Mouse (Mus musculus) lung, postnatal 36 days (tissue): ENCODE measurements around the gene Alox12b.

Experiments used
- DNase-seq: peaks from one replicate; pipeline ENCODE4 v3.0.0; 2022; ENCODE audit warnings: mixed read lengths

The Alox12b gene

DNA sequence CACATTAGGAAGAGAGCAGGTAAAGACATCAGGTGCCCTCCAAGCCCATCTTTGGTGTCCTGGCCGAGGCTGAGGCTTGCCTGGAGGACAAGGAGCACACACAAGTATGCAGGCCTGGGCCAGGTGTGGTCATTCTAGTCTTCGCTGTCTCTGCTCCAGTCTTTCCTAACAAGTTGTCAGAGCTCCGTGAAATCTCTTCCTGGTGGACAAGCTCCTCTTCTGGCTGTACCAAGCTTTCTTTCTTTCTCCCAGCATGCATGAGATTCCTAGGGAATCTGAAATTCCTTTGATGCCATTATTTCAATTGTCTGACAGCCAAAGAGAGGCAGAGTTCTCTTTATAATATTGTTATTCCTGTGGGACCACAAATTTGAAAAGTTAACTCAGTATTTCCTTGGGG, 22.7 kb downstream of the Alox12b start:
- no peak for DNase-seq

DNA sequence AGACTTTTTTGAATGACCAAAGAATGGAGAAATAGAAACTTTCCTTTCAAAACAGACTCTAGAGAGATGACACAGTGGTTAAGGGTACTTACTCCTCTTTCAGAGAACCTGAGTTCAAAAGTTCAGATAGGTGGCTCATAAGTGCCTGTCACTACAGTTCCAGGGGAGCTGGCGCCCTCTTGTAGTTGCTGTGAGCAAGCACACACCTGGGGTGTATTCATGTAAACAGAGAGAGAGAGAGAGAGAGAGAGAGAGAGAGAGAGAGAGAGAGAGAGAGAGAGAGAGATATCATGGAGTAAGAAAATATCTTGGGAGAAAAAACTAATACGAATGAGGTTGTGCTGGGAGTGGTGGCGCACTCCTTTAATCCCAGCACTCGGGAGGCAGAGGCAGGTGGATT, 23.3 kb downstream of the Alox12b start:
- no peak for DNase-seq

DNA sequence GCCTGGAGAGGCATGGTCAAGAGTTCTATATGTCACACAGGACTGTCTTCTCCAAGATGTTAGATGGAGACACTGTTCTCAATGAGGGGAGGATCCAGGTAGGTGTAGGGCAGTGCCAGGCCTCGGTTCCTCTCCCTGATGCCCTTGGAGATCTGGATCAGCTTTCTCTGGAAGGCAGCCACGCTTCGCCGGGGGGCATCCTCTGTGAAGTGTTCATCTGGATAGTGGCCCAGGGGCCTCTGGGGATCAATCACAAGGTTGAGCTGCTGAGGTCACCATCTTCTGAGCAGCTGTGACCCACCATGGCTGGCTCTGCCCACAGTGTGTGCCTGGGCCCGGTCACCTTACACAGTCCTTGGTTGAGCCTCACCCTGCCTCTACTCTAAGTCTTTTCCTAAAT, 28.2 kb downstream of the Alox12b start:
- DNase-seq: no peak

DNA sequence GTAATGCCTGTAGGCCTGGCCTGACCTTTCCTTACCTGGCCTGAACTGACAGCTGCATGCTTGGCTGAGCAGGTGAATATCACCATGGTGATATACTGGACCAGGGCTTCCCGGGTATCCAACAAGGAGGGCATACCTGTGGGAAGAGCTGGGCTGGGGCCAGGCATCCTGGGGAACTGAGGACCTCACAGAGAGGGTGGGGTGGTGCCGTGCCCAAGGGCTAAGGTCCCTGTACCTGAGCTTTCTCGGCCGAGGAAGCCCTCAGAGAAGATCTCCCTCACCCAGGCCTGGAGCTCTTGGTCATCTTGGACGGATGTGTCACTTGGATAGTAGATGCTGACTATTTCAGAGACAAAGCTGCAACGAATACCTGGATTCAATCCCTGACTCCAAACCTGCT, 29.1 kb downstream of the Alox12b start:
- DNase-seq: no peak

DNA sequence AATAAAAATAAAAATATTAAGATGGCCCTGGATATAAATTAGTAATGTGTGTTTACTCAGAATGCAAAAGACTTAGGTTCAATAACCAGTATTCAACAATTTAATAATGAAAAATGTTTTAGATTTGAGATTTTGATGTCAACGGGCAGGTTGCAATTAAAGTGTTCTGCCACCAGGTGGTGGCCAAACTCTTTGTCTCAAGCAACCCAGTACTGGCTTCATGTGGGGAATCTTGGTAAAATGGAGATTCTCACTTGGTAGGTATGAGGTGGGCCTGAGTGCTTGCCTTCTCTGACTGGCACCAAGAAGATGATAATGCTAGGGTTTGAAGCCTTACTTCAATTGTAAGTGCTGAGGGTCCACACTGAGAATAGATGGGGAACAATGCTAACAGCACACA, 36.1 kb downstream of the Alox12b start:
- peak; percentile 30 for DNase-seq

DNA sequence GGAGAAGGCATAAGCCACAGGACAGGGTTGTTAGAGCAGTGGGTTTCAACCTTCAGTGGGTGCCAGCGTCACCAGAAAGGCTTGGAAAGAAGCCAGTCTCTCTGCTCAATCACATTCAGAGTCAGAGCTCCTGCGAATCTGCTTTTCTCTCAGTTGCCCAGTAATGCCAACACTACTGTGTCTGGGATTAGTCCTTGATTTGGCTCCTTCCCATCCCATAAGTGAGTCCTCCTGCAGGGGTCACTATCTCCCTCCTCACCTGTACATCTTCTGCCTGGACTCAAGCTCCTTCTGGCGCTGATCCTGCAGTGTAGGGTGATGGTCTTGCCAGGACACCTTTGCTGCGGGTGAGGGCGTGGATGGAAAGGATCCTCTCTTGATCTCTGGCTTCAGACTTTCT, 40.0 kb downstream of the Alox12b start:
- DNase-seq: no peak

DNA sequence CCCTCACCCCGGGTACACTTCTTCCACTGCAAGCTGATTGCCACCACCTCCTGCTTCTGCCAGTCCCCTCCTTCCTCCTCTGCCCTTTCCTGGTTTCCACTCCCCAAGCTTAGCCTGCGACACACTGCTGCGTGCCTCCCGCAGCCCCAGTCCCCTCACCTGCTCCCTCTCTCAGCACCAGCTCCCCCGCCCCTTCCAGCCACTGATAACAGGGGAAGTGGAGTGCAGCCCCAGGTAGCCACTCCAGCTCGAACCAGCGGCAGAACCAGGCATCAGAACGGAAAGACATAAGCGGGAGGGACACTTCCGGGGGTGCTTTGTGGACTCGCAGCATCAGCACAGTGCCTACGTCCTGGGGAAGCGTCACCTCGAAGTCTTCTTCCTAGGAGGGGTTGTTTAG, 40.4 kb downstream of the Alox12b start:
- no peak for DNase-seq

DNA sequence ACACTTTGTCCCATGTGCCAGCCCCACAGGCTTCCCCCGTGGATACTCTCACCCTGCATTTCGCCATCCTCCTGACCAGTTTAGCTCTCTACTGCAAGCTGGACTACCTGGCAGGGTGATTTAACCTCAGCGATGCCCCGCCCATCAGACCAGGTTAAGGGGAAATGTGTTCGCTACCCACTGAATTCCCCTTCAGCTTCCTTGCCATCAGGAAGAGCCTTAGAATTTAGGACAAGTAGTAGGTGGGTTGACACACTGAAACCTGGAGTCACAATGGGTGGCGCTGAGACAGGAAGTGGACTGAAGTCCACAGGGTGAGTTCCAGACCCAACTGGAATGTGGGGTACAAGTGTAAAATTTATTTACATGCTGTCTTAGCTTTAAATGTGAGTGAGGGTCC, 41.0 kb downstream of the Alox12b start, which contains the start of gene Alox8:
Alox8 (minus strand) TSS at position 101 of the 400 bp plus-strand sequence.
- no peak for DNase-seq

DNA sequence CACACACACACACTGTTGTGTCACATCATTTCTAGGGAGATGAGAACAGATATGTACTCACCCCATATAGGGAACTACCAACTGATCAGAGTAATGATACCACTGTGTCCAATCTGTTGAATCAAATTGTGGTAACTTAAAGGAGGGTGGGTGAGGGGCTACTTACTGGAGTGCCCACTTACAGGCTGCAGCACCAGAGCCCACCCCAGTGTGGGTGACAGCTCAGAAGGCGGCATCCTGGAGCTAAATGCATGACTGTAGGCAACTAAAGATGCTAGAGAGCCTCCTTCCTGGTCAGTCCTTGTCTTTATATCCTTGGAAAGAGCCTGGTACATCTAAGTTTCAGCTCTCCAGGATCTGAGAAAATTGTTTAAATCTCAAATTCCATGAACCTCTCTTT, 42.5 kb downstream of the Alox12b start:
- no peak for DNase-seq

DNA sequence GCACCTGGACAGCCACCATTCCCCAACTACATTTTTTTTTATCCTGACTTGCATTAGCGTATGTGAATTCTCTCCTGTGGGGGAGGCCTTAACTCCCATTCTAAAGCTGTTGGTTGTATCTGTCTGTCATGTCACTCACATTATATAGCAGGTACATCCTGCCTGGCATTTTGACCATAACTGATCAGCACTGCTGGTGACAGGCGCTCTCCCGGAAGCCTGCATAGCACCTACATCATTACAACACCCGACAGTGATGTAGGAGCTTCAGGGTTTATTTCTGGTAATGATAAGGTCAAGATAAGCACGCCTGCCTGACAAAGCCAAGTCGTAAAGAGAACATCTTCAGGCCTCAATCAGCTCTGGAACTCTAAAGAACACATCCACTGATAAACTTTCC, 43.4 kb downstream of the Alox12b start:
- DNase-seq: no peak

DNA sequence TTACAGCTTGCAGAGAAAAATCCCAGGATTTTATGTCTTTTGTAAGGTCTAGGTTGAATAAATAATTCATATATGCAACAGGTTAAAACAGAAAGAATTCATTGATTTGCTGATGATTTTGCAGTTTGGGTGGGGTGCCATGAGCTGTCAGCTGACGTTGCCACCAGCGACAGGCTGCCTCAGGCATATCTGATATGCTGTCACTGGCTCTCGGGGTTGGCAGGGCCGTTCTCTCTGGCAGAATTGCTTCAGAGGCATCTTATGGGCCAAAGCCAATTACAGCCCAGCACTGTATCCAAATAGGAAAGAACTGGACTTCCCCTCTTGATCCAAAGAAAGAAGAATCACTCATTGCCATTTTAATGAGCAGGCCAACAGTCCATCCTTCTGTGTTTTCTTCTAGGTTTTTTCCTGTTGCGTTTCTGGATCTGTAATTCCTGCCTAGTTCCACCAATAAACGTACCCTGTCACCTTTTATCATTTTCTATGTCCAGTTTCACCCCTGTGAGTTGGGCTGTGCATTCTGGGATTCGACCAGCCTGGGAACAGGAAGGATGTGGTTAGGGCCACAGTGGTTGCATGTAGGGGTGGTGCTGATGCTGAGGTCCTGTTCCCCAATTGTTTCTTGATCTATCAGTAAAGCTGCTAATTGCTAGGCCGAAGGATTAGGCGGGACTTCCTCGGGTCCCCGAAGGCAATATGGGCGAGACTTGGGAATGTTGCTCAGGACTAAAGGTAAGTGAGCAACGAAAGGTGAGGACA, 45.9 kb downstream of the Alox12b start:
- no peak for DNase-seq

DNA sequence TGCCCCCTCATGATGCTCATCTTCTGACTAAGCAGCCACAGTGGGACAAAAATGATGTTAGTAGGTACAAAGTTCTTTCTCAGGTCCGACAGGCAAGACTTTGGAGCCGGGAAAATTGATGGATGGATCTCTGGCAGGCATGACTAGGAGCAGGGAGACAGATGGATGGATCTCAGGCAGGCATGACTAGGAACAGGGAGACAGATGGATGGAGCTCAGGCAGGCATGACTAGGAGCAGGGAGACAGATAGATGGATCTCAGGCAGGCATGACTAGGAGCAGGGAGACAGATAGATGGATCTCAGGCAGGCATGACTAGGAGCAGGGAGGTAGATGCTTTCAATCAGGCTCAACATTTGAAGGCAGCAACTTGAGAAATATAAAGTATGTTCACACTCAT, 54.6 kb downstream of the Alox12b start:
- DNase-seq: no peak

DNA sequence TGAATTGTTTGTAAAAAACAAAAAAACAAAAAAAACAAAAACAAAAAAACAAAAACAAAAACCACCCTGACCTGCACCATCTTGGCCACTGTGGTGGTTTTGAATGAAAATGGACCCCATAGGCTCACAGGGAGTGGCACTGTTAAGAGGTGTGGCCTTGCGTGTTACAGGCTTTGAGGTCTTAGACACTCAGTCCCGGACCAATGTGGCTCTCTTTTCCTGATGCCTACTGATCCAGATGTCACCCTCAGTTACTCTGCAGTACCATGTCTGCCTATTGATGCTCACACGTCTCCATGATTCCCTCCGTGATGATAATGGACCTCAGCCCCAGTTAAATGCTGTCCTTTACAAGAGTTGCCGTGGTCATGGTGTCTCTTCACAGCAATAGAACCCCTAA, 60.6 kb downstream of the Alox12b start:
- no peak for DNase-seq

DNA sequence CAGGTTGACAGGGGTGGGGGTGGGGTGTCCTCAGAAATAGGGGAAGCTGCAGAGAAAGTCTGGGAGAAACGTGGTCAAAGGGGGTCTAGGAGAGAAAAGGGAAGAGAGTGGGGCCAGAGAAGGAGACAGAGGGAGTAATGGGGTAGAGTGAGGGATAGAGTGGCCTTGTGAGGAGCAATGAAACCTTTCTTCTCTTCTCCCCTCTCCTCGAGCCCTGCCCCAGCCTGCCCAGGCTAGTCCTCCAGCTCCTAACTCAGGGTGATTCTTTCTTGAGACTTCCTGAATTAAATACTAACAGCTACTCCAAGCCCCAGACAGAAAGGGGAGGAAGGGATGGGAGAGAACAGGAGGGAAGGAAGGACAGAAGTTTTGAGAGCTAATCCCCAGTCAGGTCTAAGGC, 61.9 kb downstream of the Alox12b start:
- no peak for DNase-seq
